Mouse (Mus musculus): Measurements from ENCODE around the gene Smim20. TPM values are rescaled to one million over a fixed set of nuclear protein-coding genes. Genes with fewer than 3 reads are reported as not detected.

Smim20 gene
- total and polyA plus RNA-seq, 3 experiments = 33.1 to 50.8 (median 36.0) TPM

GRCm38 (mm10) chr5:53296961-53297360, 30.1 kb downstream of the Smim20 start:
- no peak for TF ChIP-seq POLR2AphosphoS5 (IDR thresholded peaks at IDR 0.05; ENCODE audit: insufficient replicate concordance, low read depth, low read length)
- no peak for TF ChIP-seq GATA1 (IDR thresholded peaks at IDR 0.05; ENCODE audit: borderline replicate concordance, low read length)
- TF ChIP-seq CTCF (IDR thresholded peaks at IDR 0.05; ENCODE audit: low read depth, low read length) = no peak
- TF ChIP-seq TAL1 (conservative IDR thresholded peaks at IDR 0.05; ENCODE audit: low read depth, low read length) = no peak
- TF ChIP-seq GATA2 (IDR thresholded peaks at IDR 0.05; ENCODE audit: borderline replicate concordance, low read depth, low read length) = no peak
- Histone ChIP-seq H3K4me1 (ENCODE audit: insufficient read depth, low read depth, low read length) (no peaks in the 10 kb centered on the region), H3K27me3 (ENCODE audit: insufficient read depth, low read length) (peaks cover 6% of the 10 kb centered on the region; the same call in 1 of the 2 replicates), H3K4me3 (ENCODE audit: low read depth, low read length) (no peak overlapping the region), H3K9me3 (replicated peaks) (no peaks in the 10 kb centered on the region), H3K36me3 (replicated peaks) (no peaks in the 10 kb centered on the region)
- no peak for ATAC-seq (ENCODE audit: extremely low read depth, insufficient number of reproducible peaks, low FRiP score, poor library complexity, severe bottlenecking)
- no peak for DNase-seq (ENCODE audit: low spot score)

GRCm38 (mm10) chr5:53301496-53301895, 34.6 kb downstream of the Smim20 start:
- DNase-seq (ENCODE audit: low spot score) (no peak), ATAC-seq (ENCODE audit: extremely low read depth, insufficient number of reproducible peaks, low FRiP score, poor library complexity, severe bottlenecking) (no peak)
- H3K9me3 ChIP-seq (replicated peaks) = no peaks in the 10 kb centered on the region

GRCm38 (mm10) chr5:53302895-53303670, 36.2 kb downstream of the Smim20 start:
- no peak for TF ChIP-seq POLR2AphosphoS5 (IDR thresholded peaks at IDR 0.05; ENCODE audit: insufficient replicate concordance, low read depth, low read length)
- no peak for TF ChIP-seq GATA1 (IDR thresholded peaks at IDR 0.05; ENCODE audit: borderline replicate concordance, low read length)
- no peak for TF ChIP-seq GATA2 (IDR thresholded peaks at IDR 0.05; ENCODE audit: borderline replicate concordance, low read depth, low read length)
- TF ChIP-seq CTCF (IDR thresholded peaks at IDR 0.05; ENCODE audit: low read depth, low read length) = no peak
- no peak for TF ChIP-seq TAL1 (conservative IDR thresholded peaks at IDR 0.05; ENCODE audit: low read depth, low read length)
- no peaks in the 10 kb centered on the region for H3K36me3 ChIP-seq (replicated peaks)
- H3K9me3 ChIP-seq (replicated peaks) = no peaks in the 10 kb centered on the region
- H3K4me1 ChIP-seq (ENCODE audit: insufficient read depth, low read depth, low read length) = no peaks in the 10 kb centered on the region
- H3K27me3 ChIP-seq (ENCODE audit: insufficient read depth, low read length) = no peaks in the 10 kb centered on the region
- H3K4me3 ChIP-seq (ENCODE audit: low read depth, low read length) = no peak overlapping the region
- ATAC-seq (ENCODE audit: extremely low read depth, insufficient number of reproducible peaks, low FRiP score, poor library complexity, severe bottlenecking) (no peak), DNase-seq (ENCODE audit: low spot score) (no peak)

More at GRCm38 (mm10) chr5:53301496-53301895, 34.6 kb downstream of the Smim20 start:
- Histone ChIP-seq H3K36me3 (replicated peaks) (no peaks in the 10 kb centered on the region), H3K4me1 (ENCODE audit: insufficient read depth, low read depth, low read length) (no peaks in the 10 kb centered on the region), H3K27me3 (ENCODE audit: insufficient read depth, low read length) (peaks cover 2% of the 10 kb centered on the region; the same call in 1 of the 2 replicates), H3K4me3 (ENCODE audit: low read depth, low read length) (no peak overlapping the region)
- TF ChIP-seq CTCF (IDR thresholded peaks at IDR 0.05; ENCODE audit: low read depth, low read length) (no peak), GATA1 (IDR thresholded peaks at IDR 0.05; ENCODE audit: borderline replicate concordance, low read length) (no peak), POLR2AphosphoS5 (IDR thresholded peaks at IDR 0.05; ENCODE audit: insufficient replicate concordance, low read depth, low read length) (no peak), GATA2 (IDR thresholded peaks at IDR 0.05; ENCODE audit: borderline replicate concordance, low read depth, low read length) (no peak), TAL1 (conservative IDR thresholded peaks at IDR 0.05; ENCODE audit: low read depth, low read length) (no peak)

GRCm38 (mm10) chr5:53303941-53304340, 37.1 kb downstream of the Smim20 start:
- Histone ChIP-seq H3K9me3 (replicated peaks) (no peaks in the 10 kb centered on the region), H3K27me3 (ENCODE audit: insufficient read depth, low read length) (no peaks in the 10 kb centered on the region), H3K36me3 (replicated peaks) (no peaks in the 10 kb centered on the region), H3K4me1 (ENCODE audit: insufficient read depth, low read depth, low read length) (no peaks in the 10 kb centered on the region), H3K4me3 (ENCODE audit: low read depth, low read length) (no peak overlapping the region)
- no peak for DNase-seq (ENCODE audit: low spot score)
- TF ChIP-seq POLR2AphosphoS5 (IDR thresholded peaks at IDR 0.05; ENCODE audit: insufficient replicate concordance, low read depth, low read length) (no peak), TAL1 (conservative IDR thresholded peaks at IDR 0.05; ENCODE audit: low read depth, low read length) (no peak), GATA2 (IDR thresholded peaks at IDR 0.05; ENCODE audit: borderline replicate concordance, low read depth, low read length) (no peak), CTCF (IDR thresholded peaks at IDR 0.05; ENCODE audit: low read depth, low read length) (no peak), GATA1 (IDR thresholded peaks at IDR 0.05; ENCODE audit: borderline replicate concordance, low read length) (no peak)
- ATAC-seq (ENCODE audit: extremely low read depth, insufficient number of reproducible peaks, low FRiP score, poor library complexity, severe bottlenecking) = no peak

- no peak for DNase-seq (ENCODE audit: low spot score)
Measured at GRCm38 (mm10) chr5:53304936-53305335, 38.1 kb downstream of the Smim20 start.

GRCm38 (mm10) chr5:53306864-53307263, 40.0 kb downstream of the Smim20 start:
- no peak for TF ChIP-seq POLR2AphosphoS5 (IDR thresholded peaks at IDR 0.05; ENCODE audit: insufficient replicate concordance, low read depth, low read length)
- TF ChIP-seq CTCF (IDR thresholded peaks at IDR 0.05; ENCODE audit: low read depth, low read length) = no peak
- no peak for TF ChIP-seq TAL1 (conservative IDR thresholded peaks at IDR 0.05; ENCODE audit: low read depth, low read length)
- no peak for TF ChIP-seq GATA1 (IDR thresholded peaks at IDR 0.05; ENCODE audit: borderline replicate concordance, low read length)
- TF ChIP-seq GATA2 (IDR thresholded peaks at IDR 0.05; ENCODE audit: borderline replicate concordance, low read depth, low read length) = no peak
- no peaks in the 10 kb centered on the region for H3K9me3 ChIP-seq (replicated peaks)
- no peaks in the 10 kb centered on the region for H3K27me3 ChIP-seq (ENCODE audit: insufficient read depth, low read length)
- DNase-seq (ENCODE audit: low spot score) (no peak), ATAC-seq (ENCODE audit: extremely low read depth, insufficient number of reproducible peaks, low FRiP score, poor library complexity, severe bottlenecking) (no peak)
- no peaks in the 10 kb centered on the region for H3K4me1 ChIP-seq (ENCODE audit: insufficient read depth, low read depth, low read length)
- H3K4me3 ChIP-seq (ENCODE audit: low read depth, low read length) = no peak overlapping the region
- H3K36me3 ChIP-seq (replicated peaks) = no peaks in the 10 kb centered on the region

More at GRCm38 (mm10) chr5:53304936-53305335, 38.1 kb downstream of the Smim20 start:
- H3K27me3 ChIP-seq (ENCODE audit: insufficient read depth, low read length) = no peaks in the 10 kb centered on the region
- H3K4me1 ChIP-seq (ENCODE audit: insufficient read depth, low read depth, low read length) = no peaks in the 10 kb centered on the region
- TF ChIP-seq POLR2AphosphoS5 (IDR thresholded peaks at IDR 0.05; ENCODE audit: insufficient replicate concordance, low read depth, low read length) (no peak), GATA2 (IDR thresholded peaks at IDR 0.05; ENCODE audit: borderline replicate concordance, low read depth, low read length) (no peak), GATA1 (IDR thresholded peaks at IDR 0.05; ENCODE audit: borderline replicate concordance, low read length) (no peak), CTCF (IDR thresholded peaks at IDR 0.05; ENCODE audit: low read depth, low read length) (no peak), TAL1 (conservative IDR thresholded peaks at IDR 0.05; ENCODE audit: low read depth, low read length) (no peak)
- H3K9me3 ChIP-seq (replicated peaks) = no peaks in the 10 kb centered on the region
- H3K4me3 ChIP-seq (ENCODE audit: low read depth, low read length) = no peak overlapping the region
- H3K36me3 ChIP-seq (replicated peaks) = no peaks in the 10 kb centered on the region
- ATAC-seq (ENCODE audit: extremely low read depth, insufficient number of reproducible peaks, low FRiP score, poor library complexity, severe bottlenecking) = no peak

Data from G1E (cell line).